Mouse (Mus musculus) left cerebral cortex, adult 6 months (tissue): Measurements from ENCODE around the gene Aifm1. TPM values are rescaled to one million over a fixed set of nuclear protein-coding genes. Genes with fewer than 3 reads are reported as not detected.

ENCODE experiments used
- long read RNA-seq, 2 experiments: library from polyadenylated mRNA; unstranded; transcript quantifications; one replicate each; pipeline ENCODE4 v2.0.0; 2019 to 2020
- polyA plus RNA-seq: library from polyadenylated mRNA; unstranded; fragments of <200 nt; fragmentation: Nextera tagmentation; gene quantifications from 2 replicates; pipeline ENCODE4 v1.2.3, GENCODE M21; 2021

The Aifm1 gene
- 22.1 and 26.6 TPM in 2 replicates for polyA plus RNA-seq
- long read RNA-seq, experiment 1, transcript Aifm1-201 (16 exons, 2,237 nt), result major isoform, 51 of 97 reads
- long read RNA-seq, experiment 1, transcript Aifm1-202 (16 exons, 2,221 nt), result minor isoform, 36 of 97 reads
- long read RNA-seq, experiment 1, partial matches to known transcripts, result 2 of 97 reads
- long read RNA-seq, experiment 1, other reads (novel, unspliced or antisense), result 8 of 97 reads
- long read RNA-seq, experiment 2, transcript Aifm1-202 (16 exons, 2,221 nt), result minor isoform, 12 of 51 reads
- long read RNA-seq, experiment 2, transcript Aifm1-201 (16 exons, 2,237 nt), result major isoform, 19 of 51 reads
- long read RNA-seq, experiment 2, partial matches to known transcripts, result 19 of 51 reads
- long read RNA-seq, experiment 2, other reads (novel, unspliced or antisense), result 1 of 51 reads

GRCm38 (mm10) chrX:48513166-48513807 is at the start of gene Aifm1:
Gene Aifm1, minus strand, starts transcription at chrX:48513563.

GRCm38 (mm10) chrX:48518808-48519548 is 5.6 kb upstream of the Aifm1 start, which contains the start of gene Rab33a:
Gene Rab33a, plus strand, starts transcription at chrX:48519285.

GRCm38 (mm10) chrX:48462754-48463507 is 50.4 kb downstream of the Aifm1 start, which contains the start of gene Elf4:
Gene Elf4, minus strand, starts transcription at chrX:48463132.

Other genes starting within 250 kb of the Aifm1 start
- 1.8 and 3.4 TPM in 2 replicates for gene Bcorl1, start 172.2 kb downstream of the Aifm1 start, polyA plus RNA-seq
- 0.13 and 0.51 TPM in 2 replicates for gene Elf4, start 50.4 kb downstream of the Aifm1 start, polyA plus RNA-seq
- 62.3 and 80.0 TPM in 2 replicates for gene Rab33a, start 5.7 kb upstream of the Aifm1 start, polyA plus RNA-seq
- gene Zfp280c, start 80.9 kb upstream of the Aifm1 start, polyA plus RNA-seq, result 2.9 and 4.2 TPM in 2 replicates
- 76.8 and 83.1 TPM in 2 replicates for gene Slc25a14, start 109.8 kb upstream of the Aifm1 start, polyA plus RNA-seq
- gene Gpr119, start 160.9 kb upstream of the Aifm1 start, polyA plus RNA-seq, result not detected in 2 replicates
- 13.5 and 15.4 TPM in 2 replicates for gene Rbmx2, start 181.4 kb upstream of the Aifm1 start, polyA plus RNA-seq